Mouse (Mus musculus): Measurements from ENCODE around the gene Asic2. TPM values are rescaled to one million over a fixed set of nuclear protein-coding genes. Genes with fewer than 3 reads are reported as not detected.

Gene Asic2
- total RNA-seq, 4 experiments from 2014 or later, result 60.0 to 62.0 (median 60.9) TPM

GRCm38 (mm10) chr11:81964561-81964960, 3.7 kb downstream of the Asic2 start:
- DNase-seq (ENCODE audit: low spot score in 2 of 2), result no peak

- no peak for DNase-seq (ENCODE audit: low spot score in 2 of 2)
These were observed 13.9 kb downstream of the Asic2 start for GRCm38 (mm10) chr11:81954398-81954797.

DNA sequence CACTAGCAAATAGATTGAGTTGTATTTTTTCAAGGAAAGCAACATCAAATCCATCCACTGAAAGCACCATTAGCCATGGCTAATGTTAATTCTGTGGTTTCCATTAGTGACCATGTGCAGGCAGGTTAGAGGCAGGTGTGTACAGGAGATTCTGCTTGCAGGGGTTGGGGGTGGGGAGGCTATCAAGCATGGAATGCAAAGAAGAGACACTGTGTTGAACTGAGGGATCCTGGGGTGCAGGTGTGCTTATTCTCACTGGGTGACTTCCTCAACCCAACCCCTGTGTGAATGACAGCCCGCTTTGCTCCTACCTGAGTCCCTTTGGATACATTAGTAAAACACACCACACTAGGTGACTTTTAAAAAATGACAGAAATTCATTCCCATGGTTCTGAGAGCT, 20.2 kb downstream of the Asic2 start:
- DNase-seq (ENCODE audit: low spot score in 2 of 2), result no peak

DNA sequence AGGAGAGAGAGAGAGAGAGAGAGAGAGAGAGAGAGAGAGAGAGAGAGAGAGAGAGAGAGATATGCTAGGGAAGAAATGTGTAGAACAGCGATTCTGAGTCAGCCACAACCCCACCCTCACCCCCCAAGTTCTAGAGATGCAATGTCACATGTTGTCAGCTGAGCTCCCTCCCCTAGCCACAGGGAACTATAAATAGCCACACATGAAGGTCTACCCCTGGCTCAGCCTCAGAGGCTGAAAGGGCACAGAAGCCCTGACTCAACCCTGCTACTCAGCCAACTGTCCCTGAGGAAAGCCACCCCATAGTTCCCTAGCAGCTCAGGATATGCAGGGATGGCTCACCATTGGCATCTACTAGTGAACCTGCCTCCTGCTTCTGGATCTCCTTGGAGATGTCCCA, 26.1 kb downstream of the Asic2 start:
- DNase-seq (ENCODE audit: low spot score in 2 of 2), result no peak

- DNase-seq (ENCODE audit: low spot score in 2 of 2), result no peak
These were observed 27.3 kb downstream of the Asic2 start for GRCm38 (mm10) chr11:81940988-81941387.

- DNase-seq (ENCODE audit: low spot score in 2 of 2), result no peak
These were observed 30.7 kb downstream of the Asic2 start for GRCm38 (mm10) chr11:81937516-81937915.

DNA sequence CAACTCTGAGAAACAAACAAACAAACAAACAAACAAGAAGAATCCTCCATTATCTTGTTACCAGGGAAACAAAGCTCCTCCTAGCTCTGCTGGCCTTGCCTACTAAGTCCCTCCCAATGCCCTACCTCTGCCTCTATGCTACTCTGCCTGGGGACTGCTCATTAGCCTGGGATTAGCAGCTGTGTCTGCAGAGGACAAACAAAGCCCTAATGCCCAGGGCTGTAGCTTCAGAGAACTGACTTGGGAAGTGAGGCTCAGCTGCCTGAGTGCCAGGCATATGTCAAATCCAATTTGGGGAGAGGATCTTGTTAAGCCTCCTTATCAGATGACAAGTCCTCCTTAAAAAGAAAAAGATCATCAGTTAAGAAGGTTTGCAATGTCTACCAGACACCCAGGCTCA, 41.9 kb downstream of the Asic2 start:
- no peak for DNase-seq (ENCODE audit: low spot score in 2 of 2)

DNA sequence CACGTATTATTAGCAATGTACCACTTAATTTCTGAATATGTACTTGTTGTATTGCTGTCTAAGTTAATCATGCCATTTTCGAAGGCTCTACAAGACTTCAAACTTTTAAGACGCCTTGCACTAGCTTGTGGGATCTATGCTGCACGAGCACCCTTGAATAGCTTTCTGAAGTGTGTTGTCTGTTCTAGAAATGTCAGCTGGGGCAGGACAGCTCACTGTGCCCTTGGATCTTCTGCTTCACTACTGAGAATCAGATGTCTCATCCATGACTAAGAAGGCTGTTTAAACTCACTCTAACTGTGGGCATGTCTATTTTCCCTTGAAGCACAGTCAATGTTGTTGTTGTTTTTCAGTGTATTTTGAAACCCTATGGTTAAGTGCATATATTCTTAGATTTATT, 44.6 kb downstream of the Asic2 start:
- DNase-seq (ENCODE audit: low spot score in 2 of 2), result no peak

DNA sequence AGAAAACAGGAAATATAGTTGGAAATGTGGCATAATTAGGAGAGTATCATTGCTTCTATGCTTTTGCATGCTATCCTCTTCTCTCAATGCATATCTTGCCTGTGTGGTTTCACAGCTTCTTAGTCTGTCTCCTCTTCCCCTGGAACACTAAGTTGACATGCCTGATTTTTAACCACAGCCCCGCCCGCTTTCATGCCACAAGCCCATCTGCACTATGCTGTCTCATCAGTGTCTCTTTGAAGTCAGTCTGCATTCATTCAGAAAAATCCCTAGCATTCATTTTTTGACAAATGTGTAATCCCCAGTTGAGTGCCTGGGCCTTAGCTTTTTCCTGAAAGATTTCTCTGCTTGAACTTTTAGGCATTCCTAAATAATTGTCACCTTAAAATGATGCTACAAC, 45.2 kb downstream of the Asic2 start:
- DNase-seq (ENCODE audit: low spot score in 2 of 2), result no peak

GRCm38 (mm10) chr11:81915501-81915900, 52.8 kb downstream of the Asic2 start:
- no peak for DNase-seq (ENCODE audit: low spot score in 2 of 2)

DNA sequence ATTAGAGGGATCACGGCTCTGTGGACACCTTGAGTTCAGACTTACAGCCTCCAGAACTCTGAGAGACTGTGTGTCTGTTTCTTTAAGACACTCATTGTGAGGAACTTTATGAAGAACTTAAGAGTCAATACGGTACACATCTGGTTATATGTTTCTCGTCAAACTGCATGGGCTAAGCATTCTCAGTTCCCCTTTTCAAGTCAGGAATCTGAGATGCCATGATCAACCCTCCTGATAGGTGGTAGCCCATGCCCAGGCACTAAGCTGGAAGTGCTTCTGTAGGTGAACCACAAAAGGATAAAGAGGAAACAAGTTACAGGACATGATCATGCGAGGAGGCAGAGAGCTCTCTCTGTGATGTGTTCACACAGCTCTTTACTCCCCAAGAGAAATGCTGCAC, 55.2 kb downstream of the Asic2 start:
- DNase-seq (ENCODE audit: low spot score in 2 of 2), result no peak

DNA sequence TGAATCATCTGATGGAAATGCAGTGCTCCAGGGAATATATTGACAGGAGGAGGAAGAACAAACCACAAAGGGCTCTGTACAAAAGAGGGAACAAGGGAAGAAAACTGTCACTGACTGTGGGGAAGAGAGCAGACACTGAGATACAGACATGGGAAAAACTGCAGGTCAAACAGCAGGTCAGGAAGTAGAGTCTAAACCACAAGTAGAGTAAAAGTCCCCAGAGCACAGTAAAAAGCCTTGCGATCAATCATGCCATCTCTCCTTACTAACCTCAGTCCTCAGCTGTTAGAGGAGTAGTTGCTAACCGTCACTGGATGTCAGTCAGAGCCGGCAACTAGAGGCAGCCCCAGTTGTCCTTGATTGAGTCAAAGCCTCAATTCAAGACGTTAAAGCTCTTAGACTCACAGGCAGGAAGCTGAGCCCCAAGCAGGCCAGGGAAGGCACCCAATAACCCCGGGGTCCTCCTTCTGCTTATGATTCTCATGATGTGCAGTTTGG, 58.8 kb downstream of the Asic2 start:
- no peak for DNase-seq (ENCODE audit: low spot score in 2 of 2)

DNA sequence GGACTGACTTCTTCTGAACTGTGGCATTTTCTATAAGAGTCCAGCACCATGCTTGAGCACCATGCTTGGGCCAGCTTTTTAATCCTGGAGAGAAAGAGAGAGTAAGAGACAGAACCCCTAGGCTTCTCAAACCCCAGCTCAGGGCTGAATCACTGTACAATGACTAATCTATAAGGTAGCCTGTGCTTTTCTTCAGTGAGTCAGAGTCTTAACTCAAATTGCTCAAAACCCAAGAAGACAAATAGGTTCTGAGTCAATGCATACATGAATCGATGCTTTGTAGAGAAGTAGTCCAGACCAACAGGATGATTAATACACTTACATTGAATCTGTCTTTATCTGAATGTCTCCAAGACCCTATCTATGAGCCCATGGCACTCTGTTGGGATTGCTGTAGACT, 59.5 kb downstream of the Asic2 start:
- no peak for DNase-seq (ENCODE audit: low spot score in 2 of 2)

DNA sequence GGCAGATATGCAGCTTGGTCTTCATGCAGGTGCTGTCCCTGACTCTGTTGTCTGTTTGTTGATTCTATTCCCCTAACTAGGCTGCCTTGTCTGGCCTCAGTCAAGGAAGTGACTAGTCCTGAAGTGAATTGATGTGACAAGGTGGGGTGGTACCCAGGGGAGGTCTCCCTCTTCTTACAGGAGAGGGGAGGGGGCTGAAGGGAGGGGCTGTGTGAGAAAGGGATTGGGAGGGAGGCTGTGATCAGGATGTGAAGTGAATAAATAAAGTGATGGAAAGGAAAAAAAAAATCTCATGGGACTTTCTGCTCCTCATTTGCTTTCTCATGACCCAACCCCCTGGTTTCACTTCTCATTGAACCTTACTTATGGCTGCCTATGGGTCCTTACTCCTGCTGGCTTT, 65.9 kb downstream of the Asic2 start:
- DNase-seq (ENCODE audit: low spot score in 2 of 2), result no peak

GRCm38 (mm10) chr11:81897547-81898354, 70.5 kb downstream of the Asic2 start:
- DNase-seq (ENCODE audit: low spot score in 2 of 2), result peak in 1 of 2 experiments; percentile 29

GRCm38 (mm10) chr11:81896511-81896910, 71.7 kb downstream of the Asic2 start:
- no peak for DNase-seq (ENCODE audit: low spot score in 2 of 2)

- DNase-seq (ENCODE audit: low spot score in 2 of 2), result no peak
These were observed 96.6 kb downstream of the Asic2 start for GRCm38 (mm10) chr11:81871506-81872213.

- DNase-seq (ENCODE audit: low spot score in 2 of 2), result peak in 1 of 2 experiments; percentile 34
These were observed 102.4 kb downstream of the Asic2 start for GRCm38 (mm10) chr11:81865661-81866382.

GRCm38 (mm10) chr11:81860250-81860972, 107.8 kb downstream of the Asic2 start, which contains the start of gene 5530401A14Rik:
Gene 5530401A14Rik (plus strand): TSS chr11:81860673.
- peak in 1 of 2 experiments; percentile 54 for DNase-seq (ENCODE audit: low spot score in 2 of 2)

DNA sequence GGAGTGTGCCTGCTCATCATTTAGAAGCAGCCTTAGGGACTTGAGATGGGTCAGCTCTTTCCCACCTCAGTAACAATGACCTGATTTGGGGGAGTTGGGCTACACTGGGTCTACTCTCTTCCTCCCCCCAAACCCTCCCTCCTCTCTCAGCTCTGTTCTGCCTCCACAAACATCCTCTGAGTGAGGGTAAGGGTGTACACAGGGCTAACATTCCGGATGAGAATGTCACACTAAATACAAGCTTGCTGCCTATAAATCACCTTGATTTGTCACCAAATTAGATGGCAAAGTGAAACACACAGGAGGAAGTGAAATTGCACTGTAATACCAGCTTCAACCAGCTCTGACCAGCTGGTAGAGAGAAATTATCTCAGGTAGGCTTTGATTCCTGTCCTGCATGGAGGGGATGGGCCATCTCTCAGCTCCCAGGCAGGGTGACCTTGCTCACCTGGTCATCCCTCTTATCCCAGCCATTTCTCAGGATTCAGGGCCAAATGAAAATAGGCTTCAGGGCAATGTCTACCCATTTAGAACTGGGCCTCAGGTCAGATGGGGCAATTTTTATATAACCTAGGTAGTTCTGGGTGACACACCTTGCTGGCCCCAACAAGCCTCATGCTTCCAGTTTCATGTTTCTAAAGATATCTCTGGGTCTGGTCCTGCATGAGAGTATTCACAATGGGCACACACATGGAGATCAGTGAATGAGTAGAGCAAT, 120.3 kb downstream of the Asic2 start:
- DNase-seq (ENCODE audit: low spot score in 2 of 2), result no peak

- no peak for DNase-seq (ENCODE audit: low spot score in 2 of 2)
These were observed 122.6 kb downstream of the Asic2 start for GRCm38 (mm10) chr11:81845686-81846036.
